In genomic region chr12:72759956-72760355, GRCm38 (mm10) we compare ENCODE assay signal across 9 mouse cellular contexts. TPM values are rescaled to one million over a fixed set of nuclear protein-coding genes. Genes with fewer than 3 reads are reported as not detected.
DNase-seq lines count a peak whose midpoint lies in the region; ATAC-seq and TF ChIP-seq lines count a peak whose summit lies in the region.
"Had no signal": no experiment of that assay in that cellular context is flagged by ENCODE, and none has a peak within 500 bp of the region (broad histone marks: within the 10 kb centered on the region; RNA-seq: fewer than 3 reads in every experiment).

No protein-coding gene starts in this region.

- intact Hi-C loops in heart, postnatal 36 days (cut with DNase I) = loop anchor here (5.0 kb wide), 3 partner anchors 82 to 223 kb away; partner anchors contain the start of genes Dhrs7 and Pcnx4

- peak overlapping the region; percentile 96 for H3K9ac ChIP-seq in heart, embryonic 11.5 days (ENCODE audit: low read depth, low read length)

- H3K27me3 ChIP-seq in heart, embryonic 11.5 days (ENCODE audit: control insufficient read depth, insufficient read depth, low read length) = no peaks in the 10 kb centered on the region
- H3K27me3 ChIP-seq in E14TG2a.4 (ENCODE audit: insufficient read depth, low read length) = no peaks in the 10 kb centered on the region
- H3K27me3 ChIP-seq in hindbrain, embryonic 10.5 days (ENCODE audit: insufficient read depth, poor library complexity, severe bottlenecking) = no peaks in the 10 kb centered on the region

- no peak for TF ChIP-seq CTCF in E14TG2a.4 (conservative IDR thresholded peaks at IDR 0.05; ENCODE audit: low read length)

- WGBS in heart, embryonic 11.5 days (ENCODE audit: insufficient replicate concordance) = 15% methylated on average over 7 of the region's 7 CpGs
- 16% methylated on average over 7 of the region's 7 CpGs for WGBS in hindbrain, embryonic 10.5 days
- WGBS in macrophage (ENCODE audit: missing documents) = 19% methylated on average over 7 of the region's 7 CpGs

- no peak for DNase-seq in heart, postnatal 36 days
- DNase-seq in hindbrain, embryonic 10.5 days (ENCODE audit: low spot score) = no peak
- no peak for DNase-seq in left cerebral cortex, adult 8-10 months (ENCODE audit: low spot score in 2 of 2)
- DNase-seq in gastrocnemius, postnatal 10 days = no peak
- DNase-seq in retina, postnatal 1 day = no peak
- DNase-seq: spleen, adult 18-20 months had no signal

- H3K4me3 ChIP-seq in heart, embryonic 11.5 days (ENCODE audit: low read depth, low read length) = peak overlapping the region; percentile 93
- H3K4me3 ChIP-seq in E14TG2a.4 (replicated peaks; ENCODE audit: low read length) (peak overlapping the region; percentile 96), macrophage (ENCODE audit: inconsistent target) (peak overlapping the region; percentile 58)
- peak overlapping the region; percentile 82 for H3K4me3 ChIP-seq in hindbrain, embryonic 10.5 days

- ATAC-seq in heart, embryonic 11.5 days (replicated peaks; ENCODE audit: insufficient number of reproducible peaks, low FRiP score, low TSS enrichment) = no peak

- no peaks in the 10 kb centered on the region for H3K9me3 ChIP-seq in heart, embryonic 11.5 days (replicated peaks; ENCODE audit: control insufficient read depth, low read length)
- no peaks in the 10 kb centered on the region for H3K9me3 ChIP-seq in E14TG2a.4 (ENCODE audit: low read length)
- no peaks in the 10 kb centered on the region for H3K9me3 ChIP-seq in hindbrain, embryonic 10.5 days

- H3K36me3 ChIP-seq in heart, embryonic 11.5 days (ENCODE audit: control insufficient read depth, insufficient read depth, low read length) = no peaks in the 10 kb centered on the region
- no peaks in the 10 kb centered on the region for H3K36me3 ChIP-seq in E14TG2a.4 (ENCODE audit: insufficient read depth, low read length)
- no peaks in the 10 kb centered on the region for H3K36me3 ChIP-seq in hindbrain, embryonic 10.5 days
- no peaks in the 10 kb centered on the region for H3K36me3 ChIP-seq in macrophage (ENCODE audit: inconsistent target)

- H3K4me2 ChIP-seq in heart, embryonic 11.5 days = peak overlapping the region; percentile 80

- peak overlapping the region; percentile 99; the same call in 1 of the 2 replicates for H3K27ac ChIP-seq in heart, embryonic 11.5 days (ENCODE audit: low read depth, low read length)
- peak overlapping the region; percentile 99 for H3K27ac ChIP-seq in hindbrain, embryonic 10.5 days
- H3K27ac ChIP-seq in macrophage = peak overlapping the region; percentile 60; the same call in 1 of the 2 replicates

- peaks cover 21% of the 10 kb centered on the region for H3K4me1 ChIP-seq in heart, embryonic 11.5 days (ENCODE audit: control insufficient read depth, insufficient read depth, low read length)
- peaks cover 74% of the 10 kb centered on the region for H3K4me1 ChIP-seq in E14TG2a.4 (replicated peaks; ENCODE audit: low read depth, low read length)
- H3K4me1 ChIP-seq in hindbrain, embryonic 10.5 days (replicated peaks) = peaks cover 45% of the 10 kb centered on the region

- peaks cover 33% of the 10 kb centered on the region for H3K79me2 ChIP-seq in macrophage (ENCODE audit: inconsistent target)

RNA-seq across cellular contexts. Expression of gene Ppm1a, which starts 2.7 kb away (rescaled TPM):
- 47.7 and 51.2 TPM in 2 replicates for polyA plus RNA-seq in heart, embryonic 11.5 days (2014; fragmentation: Nextera tagmentation; extraction: Ambion mirVana)
- total RNA-seq in heart, postnatal 36 days (2021) = 100 to 1,000 TPM; 244 to 245 TPM
- polyA plus RNA-seq in hindbrain, embryonic 10.5 days (2016; fragmentation: Nextera tagmentation; extraction: Ambion mirVana) = 43.9 and 54.3 TPM in 2 replicates
- total RNA-seq in macrophage (2018; cell fraction: chromatin; rRNA removed) = 100 to 1,000 TPM in 3 of 26 experiments, 10 to 100 TPM in 23; 46.7 to 113 (median 70.4) TPM
- 10 to 100 TPM; 63.3 to 97.1 (median 79.0) TPM for total RNA-seq in macrophage (2018; cell fraction: cytosol; rRNA removed)
- 100 to 1,000 TPM in 1 of 26 experiments, 10 to 100 TPM in 25; 49.6 to 102 (median 63.2) TPM for total RNA-seq in macrophage (2018; cell fraction: nucleus; rRNA removed)
- 76.1 to 97.1 TPM (median 82.6 TPM) in 3 replicates for polyA plus RNA-seq in macrophage (2018)
- 100 to 1,000 TPM; 302 to 338 (median 333) TPM for total RNA-seq in left cerebral cortex, adult 8-10 months (2022)
- total RNA-seq in gastrocnemius, postnatal 10 days (2021) = 100 to 1,000 TPM; 185 to 193 TPM
